Comparison of ENCODE assay signal across 4 mouse cellular contexts in genomic region chr13:93952466-93952865, GRCm38 (mm10).
"Had no signal": no experiment of that assay in that cellular context is flagged by ENCODE, and none has a peak within 500 bp of the region (broad histone marks: within the 10 kb centered on the region; RNA-seq: fewer than 3 reads in every experiment).

No protein-coding gene starts in this region.

- DNase-seq: kidney, postnatal 25 days; lung, adult 2 months; right cerebral cortex, postnatal 25 days had no signal

- ATAC-seq: lung, postnatal 0 days had no signal
